Mouse (Mus musculus) forelimb bud, embryonic 11.5 days (tissue): ENCODE measurements around the gene Dusp9.

Experiments used
- DNase-seq: peaks from one replicate; pipeline ENCODE4 v3.0.0-alpha.2; 2012; ENCODE audit warnings: low read depth, low spot score

Gene Dusp9

GRCm38 (mm10) chrX:73639255-73639675 lies at the start of gene Dusp9:
TSS of gene Dusp9 (plus strand) at chrX:73639419.
- peak; percentile 58 for DNase-seq

- no peak for DNase-seq
These were observed 46.0 kb upstream of the Dusp9 start for GRCm38 (mm10) chrX:73593212-73593611.

- DNase-seq: peak; percentile 43
These were observed 44.6 kb upstream of the Dusp9 start for GRCm38 (mm10) chrX:73594451-73595121.

GRCm38 (mm10) chrX:73595297-73595938 lies 43.8 kb upstream of the Dusp9 start:
- no peak for DNase-seq

GRCm38 (mm10) chrX:73601456-73601855 lies 37.8 kb upstream of the Dusp9 start:
- DNase-seq: no peak

GRCm38 (mm10) chrX:73613665-73614064 lies 25.6 kb upstream of the Dusp9 start:
- DNase-seq: no peak

- no peak for DNase-seq
These were observed 23.3 kb upstream of the Dusp9 start for GRCm38 (mm10) chrX:73615876-73616275.

GRCm38 (mm10) chrX:73619401-73619800 lies 19.8 kb upstream of the Dusp9 start:
- no peak for DNase-seq

- DNase-seq: no peak
These were observed 19.3 kb upstream of the Dusp9 start for GRCm38 (mm10) chrX:73619890-73620289.

- no peak for DNase-seq
These were observed 12.2 kb upstream of the Dusp9 start for GRCm38 (mm10) chrX:73626981-73627380.

GRCm38 (mm10) chrX:73635425-73635824 lies 3.8 kb upstream of the Dusp9 start:
- peak; percentile 16 for DNase-seq

GRCm38 (mm10) chrX:73637415-73637814 lies 1.8 kb upstream of the Dusp9 start:
- no peak for DNase-seq

- DNase-seq: peak; percentile 17
These were observed 766 bp downstream of the Dusp9 start for GRCm38 (mm10) chrX:73639901-73640469.

- no peak for DNase-seq
These were observed 5.9 kb downstream of the Dusp9 start for GRCm38 (mm10) chrX:73645121-73645520.

GRCm38 (mm10) chrX:73650869-73651268 lies 11.7 kb downstream of the Dusp9 start:
- no peak for DNase-seq

GRCm38 (mm10) chrX:73653392-73653791 lies 14.2 kb downstream of the Dusp9 start:
- DNase-seq: no peak

- DNase-seq: peak; percentile 69
These were observed 15.0 kb downstream of the Dusp9 start for GRCm38 (mm10) chrX:73654177-73654576.

- peak; percentile 24 for DNase-seq
These were observed 16.3 kb downstream of the Dusp9 start for GRCm38 (mm10) chrX:73655529-73655928.

- DNase-seq: no peak
These were observed 19.2 kb downstream of the Dusp9 start for GRCm38 (mm10) chrX:73658391-73658790.

GRCm38 (mm10) chrX:73658936-73659574 lies 19.8 kb downstream of the Dusp9 start:
- DNase-seq: no peak

GRCm38 (mm10) chrX:73659575-73660283 lies 20.5 kb downstream of the Dusp9 start, which contains the start of gene Pnck:
TSS of gene Pnck (minus strand) at chrX:73660117.
- no peak for DNase-seq

- DNase-seq: no peak
These were observed 21.1 kb downstream of the Dusp9 start for GRCm38 (mm10) chrX:73660284-73660665.
